8 mouse cellular contexts compared by ENCODE assay signal in genomic region chr11:100298274-100299036, GRCm38 (mm10). TPM values are rescaled to one million over a fixed set of nuclear protein-coding genes. Genes with fewer than 3 reads are reported as not detected.
DNase-seq lines count a peak whose midpoint lies in the region; ATAC-seq and TF ChIP-seq lines count a peak whose summit lies in the region.

No protein-coding gene starts in this region.

- H3K9ac ChIP-seq in forebrain, embryonic 13.5 days = 0 out of 2 replicates have a peak overlapping the region, but pooled peaks have one; percentile 22
- no peak overlapping the region for H3K9ac ChIP-seq in lung, embryonic 14.5 days

- intact Hi-C loops in heart, postnatal 10 days (cut with DNase I) = loop anchor here (5.0 kb wide), 3 partner anchors 131 to 916 kb away; no protein-coding TSS in a partner anchor

- peak; percentile 56; the same call in 1 of the 2 replicates for ATAC-seq in cerebellum, adult (ENCODE audit: insufficient number of reproducible peaks, low FRiP score, low TSS enrichment)
- peak; percentile 55; the same call in 1 of the 2 replicates for ATAC-seq in forebrain, embryonic 13.5 days
- peak; percentile 59; the same call in 1 of the 2 replicates for ATAC-seq in lung, embryonic 14.5 days (ENCODE audit: insufficient read depth)

- H3K4me1 ChIP-seq in E14TG2a.4 (replicated peaks; ENCODE audit: low read depth, low read length) = peaks cover 26% of the 10 kb centered on the region
- H3K4me1 ChIP-seq in forebrain, embryonic 13.5 days = peaks cover 3% of the 10 kb centered on the region; the same call in 1 of the 2 replicates
- H3K4me1 ChIP-seq in lung, embryonic 14.5 days (ENCODE audit: insufficient read depth) = no peaks in the 10 kb centered on the region
- peaks cover 9% of the 10 kb centered on the region; the same call in 1 of the 2 replicates for H3K4me1 ChIP-seq in olfactory bulb, adult 2 months (ENCODE audit: control insufficient read depth, insufficient read depth, low read length)

- TF ChIP-seq CTCF in E14TG2a.4 (conservative IDR thresholded peaks at IDR 0.05; ENCODE audit: low read length) = peak; percentile 81
- peak; percentile 92 for TF ChIP-seq CTCF in lung, embryonic 14.5 days (IDR thresholded peaks at IDR 0.05; ENCODE audit: low read depth)
- TF ChIP-seq CTCF in olfactory bulb, adult 2 months (IDR thresholded peaks at IDR 0.05; ENCODE audit: insufficient read depth, low read depth, low read length) = peak; percentile 67; the same call in 1 of the 2 replicates

- peak; percentile 80 to 90 for DNase-seq in heart, postnatal 10 days
- peak; percentile 92 to 93 for DNase-seq in kidney, postnatal 4 days
- DNase-seq in lung, embryonic 14.5 days = peak; percentile 89
- peak; percentile 73 for DNase-seq in thymus, postnatal 0 days (ENCODE audit: low spot score)

- no peaks in the 10 kb centered on the region; the same call in 1 of the 2 replicates for H3K9me3 ChIP-seq in E14TG2a.4 (ENCODE audit: low read length)
- H3K9me3 ChIP-seq in forebrain, embryonic 13.5 days (replicated peaks) = no peaks in the 10 kb centered on the region
- H3K9me3 ChIP-seq in lung, embryonic 14.5 days (ENCODE audit: low read depth, low read length) = no peaks in the 10 kb centered on the region

- H3K4me2 ChIP-seq in forebrain, embryonic 13.5 days = peak overlapping the region; percentile 44
- peak overlapping the region; percentile 47 for H3K4me2 ChIP-seq in lung, embryonic 14.5 days

- peak overlapping the region; percentile 65 for H3K4me3 ChIP-seq in E14TG2a.4 (replicated peaks; ENCODE audit: low read length)
- 0 out of 2 replicates have a peak overlapping the region, but pooled peaks have one; percentile 10 for H3K4me3 ChIP-seq in forebrain, embryonic 13.5 days
- H3K4me3 ChIP-seq in lung, embryonic 14.5 days (ENCODE audit: low read depth, low read length) = no peak overlapping the region
- H3K4me3 ChIP-seq in olfactory bulb, adult 2 months (ENCODE audit: insufficient read depth, low read depth, low read length) = no peak overlapping the region

- no peak for TF ChIP-seq POLR2A in olfactory bulb, adult 2 months (IDR thresholded peaks at IDR 0.05; ENCODE audit: insufficient read depth, low read depth, low read length)

- no peaks in the 10 kb centered on the region for H3K36me3 ChIP-seq in E14TG2a.4 (ENCODE audit: insufficient read depth, low read length)
- no peaks in the 10 kb centered on the region for H3K36me3 ChIP-seq in forebrain, embryonic 13.5 days (ENCODE audit: poor library complexity, severe bottlenecking)
- H3K36me3 ChIP-seq in lung, embryonic 14.5 days (ENCODE audit: insufficient read depth) = no peaks in the 10 kb centered on the region

- H3K27me3 ChIP-seq in E14TG2a.4 (ENCODE audit: insufficient read depth, low read length) = 0 out of 2 replicates have a peak, but pooled peaks cover 4% of the 10 kb centered on the region
- H3K27me3 ChIP-seq in forebrain, embryonic 13.5 days = no peaks in the 10 kb centered on the region
- no peaks in the 10 kb centered on the region for H3K27me3 ChIP-seq in lung, embryonic 14.5 days (ENCODE audit: insufficient read depth, low read length)

- WGBS in forebrain, embryonic 13.5 days = 20% methylated on average over 18 of the region's 18 CpGs
- 20% methylated on average over 18 of the region's 18 CpGs for WGBS in lung, embryonic 14.5 days
- 19% methylated on average over 18 of the region's 18 CpGs for WGBS in olfactory bulb, adult 2 months

- no peak overlapping the region for H3K27ac ChIP-seq in forebrain, embryonic 13.5 days
- no peak overlapping the region for H3K27ac ChIP-seq in lung, embryonic 14.5 days (ENCODE audit: low read depth)
- no peak overlapping the region for H3K27ac ChIP-seq in olfactory bulb, adult 2 months (ENCODE audit: insufficient read depth, low read depth, low read length)

RNA-seq across cellular contexts. Expression of gene Eif1, which starts 21.2 kb away (rescaled TPM):
- polyA plus RNA-seq in forebrain, embryonic 13.5 days (2015; fragmentation: Nextera tagmentation; extraction: Ambion mirVana) = 1,595 and 1,677 TPM in 2 replicates
- 1,000 to 10,000 TPM; 1,270 to 1,308 TPM for total RNA-seq in heart, postnatal 10 days (2021)
- polyA plus RNA-seq in lung, embryonic 14.5 days (2014; fragmentation: Nextera tagmentation; extraction: Ambion mirVana) = 1,908 and 1,918 TPM in 2 replicates
- not detected in 2 replicates for polyA plus RNA-seq in olfactory bulb, adult 2 months (2012; ENCODE audit: insufficient read depth, insufficient read length, low replicate concordance, missing spikeins)
- 2,060 and 2,248 TPM in 2 replicates for polyA plus RNA-seq in thymus, postnatal 0 days (2015; fragmentation: Nextera tagmentation; extraction: Ambion mirVana)

RNA-seq across cellular contexts. Expression of gene Krt42, which starts 28.8 kb away (rescaled TPM):
- not detected in 2 replicates for polyA plus RNA-seq in forebrain, embryonic 13.5 days (2015; fragmentation: Nextera tagmentation; extraction: Ambion mirVana)
- total RNA-seq in heart, postnatal 10 days (2021) = not detected
- not detected in 2 replicates for polyA plus RNA-seq in lung, embryonic 14.5 days (2014; fragmentation: Nextera tagmentation; extraction: Ambion mirVana)
- not detected in 2 replicates for polyA plus RNA-seq in olfactory bulb, adult 2 months (2012; ENCODE audit: insufficient read depth, insufficient read length, low replicate concordance, missing spikeins)
- 0.35 and 0.46 TPM in 2 replicates for polyA plus RNA-seq in thymus, postnatal 0 days (2015; fragmentation: Nextera tagmentation; extraction: Ambion mirVana)

RNA-seq across cellular contexts. Expression of gene Gast, which starts 35.8 kb away (rescaled TPM):
- polyA plus RNA-seq in forebrain, embryonic 13.5 days (2015; fragmentation: Nextera tagmentation; extraction: Ambion mirVana) = 0.56 and 0.89 TPM in 2 replicates
- not detected for total RNA-seq in heart, postnatal 10 days (2021)
- polyA plus RNA-seq in lung, embryonic 14.5 days (2014; fragmentation: Nextera tagmentation; extraction: Ambion mirVana) = not detected in 2 replicates
- not detected in 2 replicates for polyA plus RNA-seq in olfactory bulb, adult 2 months (2012; ENCODE audit: insufficient read depth, insufficient read length, low replicate concordance, missing spikeins)
- polyA plus RNA-seq in thymus, postnatal 0 days (2015; fragmentation: Nextera tagmentation; extraction: Ambion mirVana) = 1.9 and 2.1 TPM in 2 replicates

RNA-seq across cellular contexts. Expression of gene Krt17, which starts 37.6 kb away (rescaled TPM):
- polyA plus RNA-seq in forebrain, embryonic 13.5 days (2015; fragmentation: Nextera tagmentation; extraction: Ambion mirVana) = 0.19 and 0.37 TPM in 2 replicates
- total RNA-seq in heart, postnatal 10 days (2021) = not detected
- 2.1 and 2.9 TPM in 2 replicates for polyA plus RNA-seq in lung, embryonic 14.5 days (2014; fragmentation: Nextera tagmentation; extraction: Ambion mirVana)
- not detected in 2 replicates for polyA plus RNA-seq in olfactory bulb, adult 2 months (2012; ENCODE audit: insufficient read depth, insufficient read length, low replicate concordance, missing spikeins)
- 436 and 450 TPM in 2 replicates for polyA plus RNA-seq in thymus, postnatal 0 days (2015; fragmentation: Nextera tagmentation; extraction: Ambion mirVana)

RNA-seq across cellular contexts. Expression of gene Krt16, which starts 49.8 kb away (rescaled TPM):
- polyA plus RNA-seq in forebrain, embryonic 13.5 days (2015; fragmentation: Nextera tagmentation; extraction: Ambion mirVana) = not detected in 2 replicates
- total RNA-seq in heart, postnatal 10 days (2021) = not detected
- polyA plus RNA-seq in lung, embryonic 14.5 days (2014; fragmentation: Nextera tagmentation; extraction: Ambion mirVana) = not detected in 2 replicates
- not detected in 2 replicates for polyA plus RNA-seq in olfactory bulb, adult 2 months (2012; ENCODE audit: insufficient read depth, insufficient read length, low replicate concordance, missing spikeins)
- 2.5 and 2.7 TPM in 2 replicates for polyA plus RNA-seq in thymus, postnatal 0 days (2015; fragmentation: Nextera tagmentation; extraction: Ambion mirVana)

Comparison
In these comparisons a context has a peak if more than half of its experiments do, and no peak if none do; other contexts are left out.
1. H3K4me3 ChIP-seq: peak in E14TG2a.4 (single experiment) and forebrain, embryonic 13.5 days (single experiment); none in lung, embryonic 14.5 days (single experiment) and olfactory bulb, adult 2 months (single experiment).
2. Peak in every context shown above with its lines, with median percentiles within 50 percentile points of each other: CTCF ChIP-seq, ATAC-seq and DNase-seq.